Mouse (Mus musculus) thymus, adult 2 months (tissue): ENCODE results near the gene Mthfsd.

Experiments used
- CTCF ChIP-seq: fragments of 200-500 bp; IDR thresholded peaks from 2 replicates; pipeline ENCODE4 v1.5.1; 2012; ENCODE audit warnings: mild to moderate bottlenecking, control low read depth, low read length, moderate library complexity, borderline replicate concordance; ENCODE audit not compliant: control insufficient read depth, poor library complexity, insufficient read depth; ENCODE audit errors: extremely low read depth
- POLR2A ChIP-seq: fragments of 200-500 bp; IDR thresholded peaks from 2 replicates; pipeline ENCODE4 v1.6.1; 2012; ENCODE audit warnings: mild to moderate bottlenecking, low read length, control low read depth, moderate library complexity; ENCODE audit not compliant: control insufficient read depth, poor library complexity, insufficient read depth; ENCODE audit errors: extremely low read depth

- TF ChIP-seq POLR2A (no peak), CTCF (no peak)
Measured at GRCm38 (mm10) chr8:121062521-121062920, 45.7 kb downstream of the Mthfsd start.
